Mouse (Mus musculus) lung, adult 2 months (tissue): ENCODE results near the gene Pbx4. TPM values are rescaled to one million over a fixed set of nuclear protein-coding genes. Genes with fewer than 3 reads are reported as not detected.

Source experiments
- DNase-seq: peaks from one replicate; pipeline ENCODE4 v3.0.0; 2022
- H3K4me1 ChIP-seq: fragments of 200-500 bp; 2 replicates; pipeline ENCODE4 v1.6.1; 2011; ENCODE audit warnings: low read length; ENCODE audit not compliant: control insufficient read depth, insufficient read depth
- H3K4me3 ChIP-seq: fragments of 200-500 bp; replicated peaks from 2 replicates; pipeline ENCODE3; 2011; ENCODE audit warnings: low read depth, mild to moderate bottlenecking, control low read depth, low read length; ENCODE audit errors: extremely low read depth
- CTCF ChIP-seq: fragments of 200-500 bp; IDR thresholded peaks from 2 replicates; pipeline ENCODE4 v1.5.1; 2011; ENCODE audit warnings: mild to moderate bottlenecking, low read length, control low read depth; ENCODE audit not compliant: insufficient read depth
- POLR2A ChIP-seq: fragments of 200-500 bp; IDR thresholded peaks from 2 replicates; pipeline ENCODE4 v1.6.1; 2011; ENCODE audit warnings: low read depth, mild to moderate bottlenecking, control low read depth, low read length, borderline replicate concordance; ENCODE audit errors: extremely low read depth
- WGBS: fragments of 180-500 bp; shearing (Covaris S2); methylation state at CpG from one replicate; pipeline ENCODE4 v1.1.7; 2018; 5-methylcytosine and 5-hydroxymethylcytosine counted together
- polyA plus RNA-seq: library from polyadenylated mRNA; depleted of rRNA; stranded (reverse); fragments of >200 nt; gene quantifications from 2 replicates; pipeline ENCODE4 v1.2.3, GENCODE M21; 2012

Pbx4 gene
- polyA plus RNA-seq, 1 experiment: 5.5 TPM

DNA sequence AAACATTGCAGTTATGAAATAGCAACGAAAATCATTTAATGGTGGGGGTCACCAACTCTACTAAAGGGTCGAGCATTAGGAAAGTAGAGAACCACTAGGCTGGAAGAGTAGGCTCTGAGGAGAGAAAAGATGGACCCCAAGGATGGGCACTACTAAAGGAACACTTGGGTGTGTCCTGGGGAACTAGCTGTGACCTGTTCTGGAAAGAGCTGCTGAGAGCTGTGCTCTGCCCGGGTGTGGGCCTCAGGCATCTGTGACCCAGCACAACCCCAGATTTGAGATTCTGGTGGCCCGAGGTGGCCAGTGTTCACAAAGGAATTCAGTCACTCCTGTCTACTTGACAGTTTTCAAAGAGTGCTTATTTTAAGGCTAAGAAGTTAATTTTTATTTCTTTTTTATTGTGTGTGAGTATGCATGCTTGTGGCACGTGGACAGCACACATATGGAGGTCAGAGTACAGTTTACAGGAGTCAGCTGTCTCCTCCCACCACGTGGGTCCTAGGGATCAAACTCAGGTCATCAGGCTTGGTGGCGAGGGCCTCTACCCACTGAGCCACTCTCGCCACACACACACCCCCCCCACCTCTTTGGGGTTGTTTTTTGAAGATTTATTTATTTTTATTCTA, 4.9 kb downstream of the Pbx4 start:
- no peak for DNase-seq
- H3K4me3 ChIP-seq: no peak overlapping the region
- TF ChIP-seq CTCF (no peak), POLR2A (no peak)
- 61% methylated on average over 8 of the region's 8 CpGs for WGBS
- no peaks in the 10 kb centered on the region for H3K4me1 ChIP-seq

DNA sequence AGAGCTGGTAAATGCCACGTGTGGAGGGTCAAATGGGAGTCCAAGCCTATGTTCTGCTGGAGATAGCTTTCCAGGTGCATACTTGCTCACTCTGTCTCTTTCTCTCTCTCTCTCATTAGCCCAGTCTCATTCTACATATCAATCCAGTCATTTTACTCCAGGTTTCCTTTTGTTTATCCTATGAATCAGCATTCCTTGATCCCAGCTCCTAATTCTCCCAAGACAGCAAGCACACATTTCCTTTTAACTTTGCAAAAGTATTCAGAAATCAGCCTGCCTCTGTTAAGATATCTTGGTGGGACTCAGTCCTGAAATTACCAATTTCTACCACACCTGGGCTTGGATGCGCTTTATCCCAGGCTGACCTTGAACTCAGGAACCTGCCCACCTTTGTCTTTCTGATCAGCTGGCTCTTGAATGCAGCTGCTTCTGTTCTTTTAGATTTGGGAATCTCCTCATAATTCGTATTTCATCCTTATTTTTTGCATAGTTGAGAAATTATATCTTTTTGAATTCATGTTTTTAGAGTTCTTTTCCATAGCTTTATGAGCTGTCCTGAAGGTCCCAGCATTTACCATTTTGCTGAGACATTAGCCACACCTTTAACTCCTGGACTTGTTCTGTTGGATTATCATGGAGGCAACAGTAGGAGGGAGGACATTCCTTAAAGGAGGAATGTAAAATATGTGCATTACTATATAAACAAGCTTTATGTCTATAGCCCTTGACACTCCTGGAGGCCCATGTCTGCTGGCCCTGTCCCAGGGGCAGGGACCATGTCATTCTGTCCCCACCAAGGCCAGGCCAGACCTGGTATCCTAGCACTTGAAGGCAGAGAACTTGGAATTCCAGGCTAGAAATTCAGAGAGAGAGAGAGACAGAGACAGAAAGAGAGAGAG, 15.1 kb downstream of the Pbx4 start:
- peaks cover 3% of the 10 kb centered on the region; the same call in 1 of the 2 replicates for H3K4me1 ChIP-seq
- WGBS: 62% methylated on average over 3 of the region's 3 CpGs
- TF ChIP-seq POLR2A (no peak), CTCF (no peak)
- DNase-seq: no peak
- no peak overlapping the region for H3K4me3 ChIP-seq

DNA sequence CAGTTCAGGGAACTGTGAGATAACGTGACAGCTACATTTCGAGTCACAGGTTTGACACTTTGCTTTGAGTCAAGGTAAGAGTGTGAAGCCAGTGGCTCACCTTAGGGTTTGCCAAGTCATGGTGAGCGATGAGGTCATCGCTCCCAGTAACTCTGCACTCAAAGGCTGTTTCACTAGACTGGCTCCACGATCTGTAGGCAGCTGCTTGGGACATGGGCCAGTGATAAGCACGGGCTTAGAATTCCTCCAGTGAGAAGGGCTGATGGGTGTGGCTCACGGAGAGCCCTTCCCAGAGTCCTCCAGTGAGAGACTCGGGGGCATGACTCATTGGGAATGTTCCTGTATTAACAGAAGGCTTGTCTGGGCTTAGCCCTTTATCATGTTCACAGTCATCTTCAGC, 16.7 kb downstream of the Pbx4 start:
- TF ChIP-seq CTCF (no peak), POLR2A (no peak)
- DNase-seq: peak; percentile 40
- Histone ChIP-seq H3K4me3 (no peak overlapping the region), H3K4me1 (peaks cover 3% of the 10 kb centered on the region; the same call in 1 of the 2 replicates)
- 50% methylated on average over 8 of the region's 8 CpGs for WGBS

DNA sequence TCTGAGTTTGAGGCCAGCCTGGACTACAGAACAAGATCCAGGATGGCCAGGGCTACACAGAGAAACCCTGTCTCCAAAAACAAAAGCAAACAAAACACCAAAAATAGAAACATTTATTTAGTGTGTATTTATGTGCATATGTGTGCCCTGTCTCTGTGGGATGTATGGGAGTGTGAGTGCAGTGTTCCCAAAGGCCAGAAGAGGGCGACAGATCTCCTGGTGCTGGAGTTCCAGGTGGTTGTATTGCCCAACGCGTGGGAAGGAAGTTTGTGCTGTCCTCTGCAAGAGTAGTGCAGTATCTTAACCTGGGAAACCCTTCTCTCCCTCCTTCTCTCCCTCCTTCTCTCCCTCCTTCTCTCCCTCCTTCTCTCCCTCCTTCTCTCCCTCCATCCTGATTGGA, 17.6 kb downstream of the Pbx4 start:
- no peak for DNase-seq
- TF ChIP-seq POLR2A (no peak), CTCF (peak; percentile 41; the same call in 1 of the 2 replicates)
- Histone ChIP-seq H3K4me1 (peaks cover 3% of the 10 kb centered on the region; the same call in 1 of the 2 replicates), H3K4me3 (no peak overlapping the region)
- WGBS: 43% methylated on average over 3 of the region's 3 CpGs

DNA sequence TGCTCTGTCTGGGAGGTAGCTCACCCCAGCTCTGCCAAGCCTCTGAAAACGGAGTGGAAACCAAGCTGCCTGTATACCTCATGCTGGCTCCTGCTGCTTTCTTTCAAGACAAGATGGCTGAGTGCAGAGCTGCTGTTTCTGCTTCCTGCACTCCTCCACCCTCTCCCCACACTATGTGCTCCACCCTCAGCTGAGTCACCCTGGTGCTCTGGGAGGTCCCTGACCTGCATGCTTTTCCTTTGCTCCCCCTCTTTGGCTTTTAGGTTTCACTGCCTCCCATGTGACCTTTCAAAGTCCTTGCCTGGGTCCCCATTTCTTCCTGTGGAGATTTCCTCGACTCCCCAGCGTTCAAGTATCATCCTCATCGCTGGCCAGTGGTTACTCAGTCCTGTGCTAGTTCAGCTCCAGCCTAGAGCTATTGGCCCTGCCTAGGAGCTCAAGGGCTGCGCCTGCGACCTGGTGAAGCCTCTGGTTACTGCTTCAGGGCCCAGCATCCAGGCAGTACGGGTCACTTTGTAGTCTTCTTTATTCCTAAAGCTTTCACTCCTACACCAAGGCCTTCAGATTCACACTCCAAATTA, 18.7 kb downstream of the Pbx4 start:
- no peak for TF ChIP-seq POLR2A
- TF ChIP-seq CTCF: no peak
- H3K4me3 ChIP-seq: no peak overlapping the region
- no peak for DNase-seq
- peaks cover 3% of the 10 kb centered on the region; the same call in 1 of the 2 replicates for H3K4me1 ChIP-seq
- 64% methylated on average over 7 of the region's 7 CpGs for WGBS

DNA sequence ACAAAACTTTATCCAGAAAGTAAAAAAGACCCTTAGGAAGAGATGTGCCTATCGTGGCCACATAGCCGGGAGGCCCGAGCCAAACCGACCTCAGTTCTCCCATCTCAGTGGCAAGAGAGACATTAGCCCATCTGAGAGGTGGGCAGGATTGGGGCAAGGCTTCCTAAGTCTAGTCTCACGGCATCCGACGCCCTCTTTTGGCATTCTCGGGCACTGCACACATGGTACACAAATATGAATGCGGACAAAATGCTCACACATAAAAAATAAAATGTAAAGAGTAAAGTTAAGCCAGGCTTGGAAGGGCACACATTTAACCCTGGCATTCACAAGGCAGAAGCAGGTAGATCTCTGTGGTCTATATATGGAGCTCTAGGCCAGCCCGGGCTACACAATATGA, 21.6 kb downstream of the Pbx4 start:
- Histone ChIP-seq H3K4me3 (no peak overlapping the region), H3K4me1 (peaks cover under 1% of the 10 kb centered on the region; the same call in 1 of the 2 replicates)
- WGBS: 94% methylated on average over 10 of the region's 10 CpGs
- no peak for TF ChIP-seq CTCF
- TF ChIP-seq POLR2A: no peak
- DNase-seq: no peak

DNA sequence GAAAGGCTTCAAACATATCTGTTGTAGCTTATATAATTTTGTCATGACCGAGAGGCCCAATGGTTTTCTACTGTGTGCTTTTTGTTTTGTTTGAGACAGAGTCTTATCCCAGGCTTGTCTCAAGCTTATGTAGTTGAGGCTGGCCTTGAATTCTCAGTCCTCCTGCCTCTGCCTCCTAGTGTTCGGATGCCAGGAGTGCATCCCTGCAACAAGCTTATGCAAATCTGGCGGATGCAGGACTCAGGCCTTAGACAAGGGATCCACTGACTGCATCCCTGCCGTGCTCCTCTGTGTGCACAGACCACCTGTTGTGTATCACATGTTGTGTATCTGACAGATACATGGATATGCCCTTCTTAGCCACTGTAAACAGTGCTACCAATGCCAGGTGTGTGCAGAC, 28.5 kb downstream of the Pbx4 start:
- TF ChIP-seq POLR2A (no peak), CTCF (peak; percentile 52; the same call in 1 of the 2 replicates)

DNA sequence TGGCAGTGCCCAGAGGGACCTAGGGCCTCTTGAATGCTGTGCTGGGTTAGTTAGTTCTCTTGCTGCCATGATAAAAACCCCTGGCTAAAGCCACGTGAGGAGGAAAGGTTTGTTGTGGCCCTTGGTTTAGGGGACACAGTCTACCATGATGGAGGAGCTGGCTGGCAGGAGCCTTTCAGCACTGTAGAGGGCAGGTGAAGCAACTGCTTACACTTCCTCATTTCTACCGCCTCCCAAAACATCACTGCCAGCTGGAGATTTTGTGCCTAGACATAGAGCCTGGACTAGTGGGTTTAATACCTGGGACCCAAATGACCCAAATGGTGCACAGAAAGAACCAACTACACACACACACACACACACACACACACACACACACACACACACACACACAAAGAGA, 29.0 kb downstream of the Pbx4 start:
- TF ChIP-seq CTCF (no peak), POLR2A (no peak)
- no peak overlapping the region for H3K4me3 ChIP-seq
- no peak for DNase-seq
- no peaks in the 10 kb centered on the region for H3K4me1 ChIP-seq
- 58% methylated on average over 2 of the region's 2 CpGs for WGBS

More for the DNA sequence above, 28.5 kb downstream of the Pbx4 start:
- Histone ChIP-seq H3K4me3 (no peak overlapping the region), H3K4me1 (no peaks in the 10 kb centered on the region)
- no peak for DNase-seq
- 68% methylated on average over 4 of the region's 4 CpGs for WGBS

DNA sequence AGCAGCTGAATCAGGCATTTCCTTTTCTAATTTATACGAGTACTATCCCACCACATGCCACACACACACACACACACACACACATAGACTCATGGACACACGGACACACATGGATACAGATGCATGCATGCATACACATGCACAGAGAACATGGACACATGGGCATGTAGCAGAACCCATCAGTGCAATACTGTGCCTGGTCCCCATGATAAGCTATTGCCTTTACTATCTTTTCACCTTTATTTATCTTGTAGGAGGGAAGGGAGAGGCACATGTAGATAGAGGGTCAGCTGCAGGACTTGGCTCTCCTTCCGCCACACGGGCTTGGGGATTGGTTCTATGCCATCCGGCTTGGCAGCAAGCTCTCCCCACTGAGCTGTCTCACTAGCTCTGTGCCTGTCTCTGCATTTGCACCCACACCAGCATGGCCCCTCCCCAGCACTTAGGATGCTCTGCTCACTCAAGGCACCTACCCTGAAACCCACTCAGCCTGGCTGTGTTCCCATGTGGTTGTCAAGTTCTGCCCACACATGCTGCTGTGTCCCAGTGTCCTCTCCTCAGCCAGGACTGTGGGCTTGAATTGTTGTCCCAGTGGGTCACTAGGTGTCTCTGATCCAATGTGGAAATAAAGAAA, 31.2 kb downstream of the Pbx4 start:
- Histone ChIP-seq H3K4me1 (no peaks in the 10 kb centered on the region), H3K4me3 (no peak overlapping the region)
- 78% methylated on average over 5 of the region's 5 CpGs for WGBS
- no peak for DNase-seq
- TF ChIP-seq POLR2A: no peak
- no peak for TF ChIP-seq CTCF

DNA sequence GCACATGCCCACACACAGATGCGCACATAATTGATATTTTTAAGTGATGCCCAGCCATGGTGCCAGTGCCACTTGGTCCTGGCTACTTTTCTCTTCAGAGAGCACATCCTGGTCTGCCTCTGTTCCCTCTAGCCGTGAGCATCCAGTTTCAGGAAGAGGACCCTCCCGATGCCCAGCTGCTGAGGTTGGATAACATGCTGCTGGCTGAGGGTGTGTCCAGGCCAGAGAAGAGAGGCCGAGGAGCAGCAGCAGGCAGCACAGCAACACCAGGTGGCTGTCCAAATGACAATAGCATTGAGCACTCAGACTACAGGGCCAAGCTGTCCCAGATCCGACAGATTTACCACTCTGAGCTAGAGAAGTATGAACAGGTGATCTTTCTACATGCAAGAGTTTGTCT, 31.9 kb downstream of the Pbx4 start:
- DNase-seq: no peak
- WGBS: 66% methylated on average over 5 of the region's 5 CpGs
- TF ChIP-seq CTCF (no peak), POLR2A (no peak)
- Histone ChIP-seq H3K4me1 (no peaks in the 10 kb centered on the region), H3K4me3 (no peak overlapping the region)
